Mouse (Mus musculus) megakaryocyte progenitor cell, adult 5-6 weeks (primary cell): ENCODE data around the gene Myo15. TPM values are rescaled to one million over a fixed set of nuclear protein-coding genes. Genes with fewer than 3 reads are reported as not detected.
"Not testable (repeated sequence)": the region's sequence is repeated elsewhere in the genome, so short reads cannot be mapped to it uniquely, and the experiment has no call there.

Source experiments
- ATAC-seq: replicated peaks from 2 replicates; pipeline ENCODE4 v1.8.0; 2016; ENCODE audit warnings: mild to moderate bottlenecking, moderate TSS enrichment, inconsistent platforms; ENCODE audit not compliant: poor library complexity
- total RNA-seq, 2 experiments: library from RNA; stranded (forward) in 1 of 2; stranded (reverse) in 1 of 2; fragments of 157-497, 149-512 nt in 1 of 2; fragments of 200-1000 nt in 1 of 2; gene quantifications; 2 replicates each; pipeline versions ENCODE4 v1.2.3 to v1.2.4; 2015 to 2017

Gene Myo15
- total RNA-seq (2015): 0.02 TPM in 2 replicates
- total RNA-seq (2017): 0.07 TPM in 1 of 2 replicates, not detected in the other

- ATAC-seq: no peak
These were observed at the start of gene Myo15 for GRCm38 (mm10) chr11:60469039-60469438. TSS of gene Myo15 (plus strand) at chr11:60469339.

DNA sequence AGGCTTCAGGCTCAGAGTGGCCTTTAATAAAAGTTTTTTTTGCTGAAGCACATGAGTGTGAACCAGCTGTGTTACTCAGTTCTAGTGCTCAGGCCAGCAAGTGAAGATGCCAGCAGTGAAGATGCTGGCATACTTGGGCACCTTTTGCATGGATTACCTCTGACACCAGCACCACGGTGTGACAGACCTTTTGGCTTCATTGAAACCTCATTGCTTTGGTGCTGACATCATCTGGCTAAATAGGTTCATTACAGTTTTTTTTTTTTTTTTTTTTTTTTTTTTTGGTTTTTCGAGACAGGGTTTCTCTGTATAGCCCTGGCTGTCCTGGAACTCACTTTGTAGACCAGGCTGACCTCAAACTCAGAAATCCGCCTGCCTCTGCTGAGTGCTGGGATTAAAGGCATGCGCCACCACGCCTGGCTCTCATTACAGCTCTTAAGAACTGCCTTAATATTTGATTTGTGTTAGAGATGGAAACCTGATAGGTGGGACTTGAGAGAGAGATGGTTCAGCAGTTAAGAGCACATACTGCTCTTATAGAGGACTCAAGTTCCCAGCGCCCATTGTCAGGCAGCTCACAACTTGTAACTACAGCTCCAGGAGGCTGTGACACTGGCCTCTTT, 47.0 kb upstream of the Myo15 start:
- 0 out of 2 replicates have a peak, but pooled peaks have one; percentile 30 for ATAC-seq

GRCm38 (mm10) chr11:60423006-60423405, 46.1 kb upstream of the Myo15 start:
- ATAC-seq: no peak

DNA sequence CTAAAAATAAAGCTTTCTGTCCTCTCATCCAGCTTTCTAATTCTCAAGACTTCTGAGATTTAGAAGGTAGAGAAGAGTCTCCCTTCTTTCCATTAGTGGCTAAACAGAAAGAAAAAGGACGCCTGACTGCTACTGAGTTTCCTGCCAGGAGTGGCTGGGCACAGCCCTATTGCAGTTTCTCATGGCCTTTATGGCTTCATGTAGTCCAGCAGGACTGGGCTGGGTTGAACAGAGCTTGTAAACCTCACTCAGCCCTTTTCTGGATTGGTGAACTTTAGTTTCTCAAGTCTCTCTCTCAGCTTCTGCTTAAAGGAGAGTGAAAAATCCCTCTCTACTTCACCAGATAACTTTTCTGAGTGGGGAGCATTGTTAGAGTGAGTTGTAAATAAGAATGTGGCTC, 42.7 kb upstream of the Myo15 start:
- ATAC-seq: no peak

DNA sequence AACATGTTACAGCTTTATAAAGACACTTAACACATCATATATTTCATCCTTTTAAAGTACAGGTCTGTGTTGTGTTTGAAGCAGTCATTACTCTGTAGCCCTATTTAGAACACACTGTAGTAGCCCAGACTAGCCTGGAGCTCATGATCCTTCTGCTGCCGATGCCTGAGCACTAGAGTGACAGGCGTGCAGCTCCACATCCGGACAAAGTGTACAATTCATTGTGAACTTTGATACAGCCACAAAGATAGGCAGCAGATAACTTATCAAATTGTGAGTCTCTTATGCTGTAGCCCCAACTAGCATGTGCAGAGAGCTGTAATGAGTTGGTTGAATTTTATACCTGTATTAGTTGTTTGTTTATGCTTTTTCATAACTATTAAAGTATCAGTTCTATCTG, 41.5 kb upstream of the Myo15 start:
- ATAC-seq: no peak

- ATAC-seq: no peak
These were observed 35.6 kb upstream of the Myo15 start for GRCm38 (mm10) chr11:60433501-60433900.

DNA sequence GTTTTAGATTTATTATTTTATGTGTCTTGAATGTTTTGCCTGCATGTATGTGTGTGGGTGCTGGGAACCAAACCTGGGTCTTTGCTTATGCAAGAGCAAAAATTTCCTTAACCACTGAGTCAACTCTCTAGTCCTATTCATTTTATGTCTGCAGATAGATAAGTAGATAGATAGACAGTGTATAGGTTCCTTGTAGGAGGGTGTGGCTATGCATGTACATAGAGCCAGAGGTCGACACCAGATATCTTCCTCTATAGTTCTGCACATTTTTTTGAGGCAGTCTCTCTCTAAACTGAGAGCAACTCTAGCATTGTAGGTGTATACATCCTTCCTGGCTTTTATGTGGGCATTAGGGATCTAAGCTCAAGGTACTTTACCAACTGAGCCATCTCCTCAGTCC, 34.0 kb upstream of the Myo15 start:
- no peak for ATAC-seq

- no peak for ATAC-seq
These were observed 32.5 kb upstream of the Myo15 start for GRCm38 (mm10) chr11:60436618-60437017.

DNA sequence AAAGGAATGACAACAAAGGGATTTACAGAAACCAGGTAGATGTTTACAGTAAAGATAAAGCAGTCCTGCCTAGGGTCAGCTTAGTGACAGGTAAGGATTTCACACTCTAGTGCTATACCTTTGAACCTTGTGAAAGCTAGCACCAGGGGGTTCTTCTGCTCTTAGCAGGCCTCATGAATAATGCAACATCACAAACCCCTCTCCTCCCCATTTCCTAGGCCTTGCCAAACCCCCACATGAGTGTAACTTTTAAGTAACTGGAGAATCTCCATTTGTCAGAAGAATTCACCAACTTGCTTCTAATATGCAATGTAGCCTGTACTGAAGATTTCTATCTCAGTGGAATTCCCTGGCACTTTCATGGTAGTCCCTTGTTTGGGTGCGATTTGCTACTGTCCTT, 29.5 kb upstream of the Myo15 start:
- ATAC-seq: not testable (repeated sequence)

GRCm38 (mm10) chr11:60440176-60440575, 29.0 kb upstream of the Myo15 start:
- ATAC-seq: no peak

- no peak for ATAC-seq
These were observed 26.2 kb upstream of the Myo15 start for GRCm38 (mm10) chr11:60442896-60443295.

DNA sequence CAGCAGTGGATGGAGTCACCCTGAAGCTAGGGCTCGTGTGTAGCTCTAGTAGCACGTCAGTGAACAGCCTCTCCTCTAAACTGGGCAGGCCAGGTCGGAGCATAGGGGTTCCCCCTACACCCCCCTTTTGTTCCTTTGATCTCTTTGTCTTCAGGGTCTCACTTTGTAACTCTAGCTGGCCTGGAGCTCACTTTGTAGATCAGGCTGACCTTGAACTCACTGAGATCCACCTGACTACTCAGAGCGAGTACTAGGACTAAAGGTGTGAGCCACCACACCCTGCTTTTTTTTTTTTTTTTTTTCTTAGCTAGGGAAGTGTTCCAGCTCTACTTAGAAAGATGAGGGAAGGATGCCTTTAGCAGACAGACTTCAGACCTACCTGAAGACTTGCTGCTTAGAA, 25.1 kb upstream of the Myo15 start:
- ATAC-seq: no peak

GRCm38 (mm10) chr11:60454080-60454744, 14.9 kb upstream of the Myo15 start, which contains the start of gene Drg2:
TSS of gene Drg2 (plus strand) at chr11:60454591.
- peak; percentile 99 for ATAC-seq

GRCm38 (mm10) chr11:60454745-60455087, 14.4 kb upstream of the Myo15 start:
- peak; percentile 30 for ATAC-seq

DNA sequence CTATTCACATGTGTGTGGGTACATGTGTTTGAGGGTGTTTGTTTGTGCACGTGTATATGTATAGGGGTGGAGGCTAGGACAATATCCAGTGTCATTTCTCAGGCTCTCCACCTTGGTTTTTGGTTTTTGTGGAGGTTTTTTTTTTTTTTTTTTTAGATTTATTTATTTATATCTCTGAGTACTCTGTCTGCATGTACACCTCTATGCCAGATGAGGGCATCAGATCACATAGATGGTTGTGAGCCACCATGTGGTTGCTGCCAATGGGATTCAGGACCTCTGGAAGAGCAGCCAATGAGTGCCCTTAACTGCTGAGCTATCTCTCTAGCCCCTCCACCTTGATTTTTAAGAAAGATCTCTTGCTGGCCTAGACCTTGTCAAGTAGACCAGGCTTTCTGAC, 11.2 kb upstream of the Myo15 start:
- no peak for ATAC-seq

- ATAC-seq: peak; percentile 78
These were observed 3.2 kb upstream of the Myo15 start for GRCm38 (mm10) chr11:60465943-60466380.

DNA sequence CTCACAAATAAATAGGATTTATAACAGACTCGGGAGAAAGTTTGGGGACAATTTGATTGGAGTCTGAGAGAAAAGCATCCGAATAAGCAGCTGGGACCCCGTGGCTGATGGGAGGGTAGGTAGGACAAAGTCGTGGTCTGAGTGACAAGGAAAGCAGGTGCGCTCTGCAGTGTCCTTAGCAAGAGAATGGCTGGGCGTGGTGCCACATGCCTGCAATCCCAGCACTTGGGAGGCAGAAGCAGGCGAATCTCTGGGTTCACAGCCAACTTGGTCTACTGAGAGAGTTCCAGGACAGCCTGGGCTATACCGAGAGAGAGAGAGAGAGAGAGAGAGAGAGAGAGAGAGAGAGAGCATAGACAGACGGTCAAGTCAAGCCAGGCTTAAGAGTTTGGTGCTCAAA, 1.6 kb downstream of the Myo15 start:
- no peak for ATAC-seq

- ATAC-seq: no peak
These were observed 5.4 kb downstream of the Myo15 start for GRCm38 (mm10) chr11:60474534-60474933.

DNA sequence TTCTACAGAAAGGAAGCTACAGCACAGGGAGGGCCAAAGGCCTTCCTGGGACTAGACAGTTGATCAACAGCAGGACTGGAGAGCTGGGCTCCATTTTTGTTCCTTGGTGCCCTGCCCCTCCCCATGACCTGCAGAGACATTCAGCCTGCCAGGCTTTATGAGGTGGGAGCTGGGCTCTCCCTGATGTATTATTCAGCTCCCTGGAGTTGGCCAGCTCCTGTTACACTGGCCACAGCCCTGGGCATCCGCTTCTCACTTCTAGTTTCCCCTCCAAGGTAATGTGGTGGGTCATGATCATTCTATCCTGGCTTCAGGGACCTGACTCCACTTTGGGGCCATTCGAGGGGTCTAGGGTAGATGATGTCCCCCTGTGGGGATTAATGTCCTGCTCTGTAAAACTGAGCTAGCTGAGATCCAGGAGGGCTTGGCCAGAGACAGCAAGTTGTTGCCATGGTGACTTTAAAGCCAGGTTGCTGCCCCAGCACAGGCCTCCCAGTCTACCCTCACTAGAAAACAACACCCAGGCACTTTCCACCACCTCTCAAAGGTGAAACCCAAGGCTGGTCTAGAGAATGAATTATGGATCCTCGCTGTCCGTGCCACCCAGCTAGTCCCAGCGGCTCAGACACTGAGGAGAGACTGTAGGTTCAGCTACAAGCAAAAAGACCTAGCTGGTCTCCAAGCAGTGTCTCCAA, 6.7 kb downstream of the Myo15 start:
- no peak for ATAC-seq

DNA sequence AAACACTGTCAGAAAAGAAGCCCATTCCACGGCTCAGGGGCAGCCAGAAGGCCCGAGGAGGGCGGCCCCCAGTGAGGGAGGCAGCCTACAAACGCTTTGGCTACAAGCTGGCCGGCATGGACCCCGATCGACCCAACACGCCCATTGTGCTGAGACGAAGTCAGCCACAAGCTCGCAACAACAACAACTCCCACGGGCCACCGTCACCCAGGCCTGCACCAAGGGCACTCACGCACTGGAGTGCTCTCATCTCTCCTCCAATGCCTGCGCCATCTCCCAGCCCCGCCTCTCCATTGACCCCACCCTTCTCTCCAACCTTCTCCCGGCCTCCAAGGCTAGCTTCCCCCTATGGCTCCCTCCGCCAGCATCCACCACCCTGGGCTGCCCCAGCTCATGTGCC, 9.0 kb downstream of the Myo15 start:
- no peak for ATAC-seq

- ATAC-seq: peak; percentile 72
These were observed 17.1 kb downstream of the Myo15 start for GRCm38 (mm10) chr11:60486267-60486666.

DNA sequence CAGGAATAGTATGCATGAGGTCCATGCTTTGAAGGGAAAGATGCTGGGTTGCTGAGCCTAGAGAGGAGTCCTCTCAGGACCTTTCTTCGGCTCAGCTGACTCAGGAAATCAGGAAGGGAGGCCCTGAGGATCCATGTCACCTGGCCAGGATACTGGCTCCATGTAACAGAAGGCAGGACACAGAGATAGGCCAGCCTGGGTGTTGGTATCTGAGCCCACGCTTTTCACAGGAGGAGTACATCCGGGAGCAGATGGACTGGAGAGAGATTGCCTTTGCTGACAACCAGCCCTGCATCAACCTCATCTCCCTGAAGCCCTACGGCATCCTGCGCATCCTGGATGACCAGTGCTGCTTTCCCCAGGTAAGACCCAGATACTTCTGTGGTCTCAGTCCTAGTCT, 23.6 kb downstream of the Myo15 start:
- no peak for ATAC-seq
